Mouse (Mus musculus) fibroblast of lung, adult 2 months (primary cell): ENCODE data around the gene Wasl.
A peak's percentile ranks its signal among the peaks of the same experiment; 100 is the strongest.

Experiments used
- DNase-seq: peaks from one replicate; pipeline ENCODE4 v3.0.0-alpha.2; 2011; ENCODE audit warnings: low read depth

Gene Wasl

GRCm38 (mm10) chr6:24645346-24646053 lies 19.3 kb downstream of the Wasl start:
- DNase-seq = no peak

GRCm38 (mm10) chr6:24642960-24643359 lies 21.8 kb downstream of the Wasl start:
- DNase-seq = no peak

- no peak for DNase-seq
These were observed 22.6 kb downstream of the Wasl start for GRCm38 (mm10) chr6:24642161-24642560.

GRCm38 (mm10) chr6:24641286-24641685 lies 23.5 kb downstream of the Wasl start:
- no peak for DNase-seq

GRCm38 (mm10) chr6:24635814-24636213 lies 29.0 kb downstream of the Wasl start:
- no peak for DNase-seq

- DNase-seq = no peak
These were observed 30.7 kb downstream of the Wasl start for GRCm38 (mm10) chr6:24634065-24634464.

GRCm38 (mm10) chr6:24632061-24632460 lies 32.7 kb downstream of the Wasl start:
- DNase-seq = no peak

- DNase-seq = no peak
These were observed 36.3 kb downstream of the Wasl start for GRCm38 (mm10) chr6:24628499-24628898.

GRCm38 (mm10) chr6:24627586-24628030 lies 37.2 kb downstream of the Wasl start:
- DNase-seq = peak; percentile 58

GRCm38 (mm10) chr6:24622098-24622497 lies 42.7 kb downstream of the Wasl start:
- DNase-seq = no peak

- DNase-seq = no peak
These were observed 43.9 kb downstream of the Wasl start for GRCm38 (mm10) chr6:24620936-24621335.

GRCm38 (mm10) chr6:24619285-24620045 lies 45.3 kb downstream of the Wasl start:
- no peak for DNase-seq

GRCm38 (mm10) chr6:24616746-24617145 lies 48.1 kb downstream of the Wasl start:
- DNase-seq = no peak

GRCm38 (mm10) chr6:24613918-24614317 lies 50.9 kb downstream of the Wasl start:
- no peak for DNase-seq

- no peak for DNase-seq
These were observed 51.5 kb downstream of the Wasl start for GRCm38 (mm10) chr6:24613346-24613745.

- DNase-seq = no peak
These were observed 52.6 kb downstream of the Wasl start for GRCm38 (mm10) chr6:24612074-24612755.

GRCm38 (mm10) chr6:24610358-24610757 lies 54.5 kb downstream of the Wasl start:
- no peak for DNase-seq

GRCm38 (mm10) chr6:24609531-24609930 lies 55.3 kb downstream of the Wasl start:
- DNase-seq = no peak

- DNase-seq = no peak
These were observed 56.1 kb downstream of the Wasl start for GRCm38 (mm10) chr6:24608682-24609081.

GRCm38 (mm10) chr6:24608129-24608528 lies 56.7 kb downstream of the Wasl start:
- no peak for DNase-seq

GRCm38 (mm10) chr6:24607531-24607930 lies 57.3 kb downstream of the Wasl start:
- DNase-seq = no peak

- DNase-seq = no peak
These were observed 58.3 kb downstream of the Wasl start for GRCm38 (mm10) chr6:24606512-24606911.

- no peak for DNase-seq
These were observed 59.2 kb downstream of the Wasl start for GRCm38 (mm10) chr6:24605631-24606030.
